Mouse (Mus musculus) embryonic facial prominence, embryonic 13.5 days (tissue): Measurements from ENCODE around the gene Krtap5-2. TPM values are rescaled to one million over a fixed set of nuclear protein-coding genes. Genes with fewer than 3 reads are reported as not detected.
"Not testable (repeated sequence)": the region's sequence is repeated elsewhere in the genome, so short reads cannot be mapped to it uniquely, and the experiment has no call there.

Experiments
- ATAC-seq: fragments of 200-750 bp; cut with Nextera tagmentation; 2 replicates; pipeline ENCODE4 v1.8.0; 2017; ENCODE audit warnings: low read depth; ENCODE audit not compliant: insufficient number of reproducible peaks, insufficient read depth, low FRiP score, low TSS enrichment
- H3K27ac ChIP-seq: fragments of 300-500 bp; sonication (generic); 2 replicates; pipeline ENCODE4 v1.5.1; 2015; ENCODE audit warnings: moderate library complexity, mild to moderate bottlenecking, inconsistent platforms
- H3K27me3 ChIP-seq: fragments of 300-500 bp; sonication (generic); 2 replicates; pipeline ENCODE4 v1.6.1; 2015; ENCODE audit warnings: mild to moderate bottlenecking, inconsistent platforms
- H3K36me3 ChIP-seq: fragments of 300-500 bp; sonication (generic); 2 replicates; pipeline ENCODE4 v1.6.1; 2015; ENCODE audit warnings: mild to moderate bottlenecking, inconsistent platforms
- H3K4me1 ChIP-seq: fragments of 300-500 bp; sonication (generic); 2 replicates; pipeline ENCODE4 v1.6.1; 2015; ENCODE audit warnings: inconsistent platforms
- H3K4me2 ChIP-seq: fragments of 300-500 bp; sonication (generic); 2 replicates; pipeline ENCODE4 v1.6.1; 2015; ENCODE audit warnings: moderate library complexity, mild to moderate bottlenecking, inconsistent platforms
- H3K4me3 ChIP-seq: fragments of 300-500 bp; sonication (generic); 2 replicates; pipeline ENCODE4 v1.5.1; 2015; ENCODE audit warnings: mild to moderate bottlenecking, inconsistent platforms
- H3K9ac ChIP-seq: fragments of 300-500 bp; sonication (generic); 2 replicates; pipeline ENCODE4 v1.6.1; 2015; ENCODE audit warnings: mild to moderate bottlenecking, inconsistent platforms
- H3K9me3 ChIP-seq: fragments of 300-500 bp; sonication (generic); 2 replicates; pipeline ENCODE4 v1.6.1; 2016; ENCODE audit warnings: inconsistent platforms
- WGBS: fragments of 180-500 bp; shearing (Covaris S2); methylation state at CpG from one replicate; pipeline ENCODE4 v1.1.7; 2015; ENCODE audit warnings: mixed read lengths; 5-methylcytosine and 5-hydroxymethylcytosine counted together
- polyA plus RNA-seq: library from polyadenylated mRNA; unstranded; fragments of >200 nt; fragmentation: Nextera tagmentation; extraction: Ambion mirVana; gene quantifications from 2 replicates; pipeline ENCODE4 v1.2.1, GENCODE M21; 2015

The Krtap5-2 gene
- polyA plus RNA-seq, 1 experiment from 2014 or later, result not detected

- not testable (repeated sequence) for H3K27me3 ChIP-seq, H3K27ac ChIP-seq, ATAC-seq, H3K4me2 ChIP-seq, H3K9ac ChIP-seq, H3K4me3 ChIP-seq, H3K9me3 ChIP-seq, H3K36me3 ChIP-seq, H3K4me1 ChIP-seq
- WGBS, result 40% methylated on average over 2 of the region's 2 CpGs
These were observed 39.9 kb downstream of the Krtap5-2 start, which contains the start of gene Gm39115 for GRCm38 (mm10) chr7:142135934-142136333. Gene Gm39115, minus strand, starts transcription at chr7:142136034.

GRCm38 (mm10) chr7:142134206-142134995, 41.4 kb downstream of the Krtap5-2 start:
- no peak for ATAC-seq
- H3K9me3 ChIP-seq, result no peaks in the 10 kb centered on the region

GRCm38 (mm10) chr7:142128843-142129242, 47.0 kb downstream of the Krtap5-2 start:
- Histone ChIP-seq H3K4me1 (no peaks in the 10 kb centered on the region), H3K27me3 (peaks cover 3% of the 10 kb centered on the region; the same call in 1 of the 2 replicates), H3K9ac (no peak overlapping the region), H3K36me3 (no peaks in the 10 kb centered on the region), H3K4me3 (no peak overlapping the region), H3K27ac (no peak overlapping the region), H3K9me3 (no peaks in the 10 kb centered on the region), H3K4me2 (no peak overlapping the region)
- no peak for ATAC-seq
- WGBS, result 61% methylated on average over 4 of the region's 4 CpGs

More at GRCm38 (mm10) chr7:142134206-142134995, 41.4 kb downstream of the Krtap5-2 start:
- no peaks in the 10 kb centered on the region for H3K4me1 ChIP-seq
- WGBS, result 56% methylated on average over 4 of the region's 4 CpGs
- H3K4me2 ChIP-seq, result no peak overlapping the region
- no peak overlapping the region for H3K9ac ChIP-seq
- no peaks in the 10 kb centered on the region for H3K36me3 ChIP-seq
- no peak overlapping the region for H3K4me3 ChIP-seq
- H3K27ac ChIP-seq, result no peak overlapping the region
- peaks cover 5% of the 10 kb centered on the region; the same call in 1 of the 2 replicates for H3K27me3 ChIP-seq

Other genes starting within 250 kb of the Krtap5-2 start
- gene Brsk2, start 226.3 kb downstream of the Krtap5-2 start, polyA plus RNA-seq, result 1.1 and 1.2 TPM in 2 replicates
- gene Mob2, start 114.9 kb downstream of the Krtap5-2 start, polyA plus RNA-seq, result 66.1 and 69.2 TPM in 2 replicates
- 2.4 and 2.6 TPM in 2 replicates for gene Dusp8, start 80.2 kb downstream of the Krtap5-2 start, polyA plus RNA-seq
- gene Gm45618, start 55.3 kb downstream of the Krtap5-2 start, polyA plus RNA-seq, result not detected in 2 replicates
- not detected in 2 replicates for gene Gm39115, start 40.0 kb downstream of the Krtap5-2 start, polyA plus RNA-seq
- not detected in 2 replicates for gene Gm45337, start 31.4 kb downstream of the Krtap5-2 start, polyA plus RNA-seq
- gene Gm29735, start 18.9 kb downstream of the Krtap5-2 start, polyA plus RNA-seq, result not detected in 2 replicates
- not detected in 2 replicates for gene Gm4553, start 10.3 kb downstream of the Krtap5-2 start, polyA plus RNA-seq
- not detected in 2 replicates for gene Gm10153, start 14.4 kb upstream of the Krtap5-2 start, polyA plus RNA-seq
- gene Krtap5-3, start 25.4 kb upstream of the Krtap5-2 start, polyA plus RNA-seq, result not detected in 2 replicates
- gene Gm7579, start 35.9 kb upstream of the Krtap5-2 start, polyA plus RNA-seq, result not detected in 2 replicates
- not detected in 2 replicates for gene Krtap5-5, start 54.0 kb upstream of the Krtap5-2 start, polyA plus RNA-seq
- gene Gm40460, start 65.1 kb upstream of the Krtap5-2 start, polyA plus RNA-seq, result not detected in 2 replicates
- not detected in 2 replicates for gene Gm2431, start 82.3 kb upstream of the Krtap5-2 start, polyA plus RNA-seq
- gene Gm4559, start 98.4 kb upstream of the Krtap5-2 start, polyA plus RNA-seq, result not detected in 2 replicates
- not detected in 2 replicates for gene Krtap5-1, start 121.1 kb upstream of the Krtap5-2 start, polyA plus RNA-seq
- gene Krtap5-4, start 127.5 kb upstream of the Krtap5-2 start, polyA plus RNA-seq, result not detected in 2 replicates
- 2.5 and 3.3 TPM in 2 replicates for gene Ifitm10, start 197.7 kb upstream of the Krtap5-2 start, polyA plus RNA-seq
- not detected in 2 replicates for gene Gm49369, start 206.7 kb upstream of the Krtap5-2 start, polyA plus RNA-seq
- gene Ctsd, start 212.0 kb upstream of the Krtap5-2 start, polyA plus RNA-seq, result 210 and 222 TPM in 2 replicates